Mouse (Mus musculus) forebrain, embryonic 12.5 days (tissue): ENCODE measurements around the gene Fam172a. TPM values are rescaled to one million over a fixed set of nuclear protein-coding genes. Genes with fewer than 3 reads are reported as not detected.

ENCODE experiments used
- ATAC-seq: fragments of 200-750 bp; cut with Nextera tagmentation; 2 replicates; pipeline ENCODE4 v1.8.0; 2017; ENCODE audit warnings: moderate TSS enrichment; ENCODE audit not compliant: low FRiP score
- H3K27ac ChIP-seq: fragments of 300-500 bp; sonication (generic); 2 replicates; pipeline ENCODE4 v1.5.1; 2016; ENCODE audit warnings: mild to moderate bottlenecking
- H3K27me3 ChIP-seq: fragments of 300-500 bp; sonication (generic); 2 replicates; pipeline ENCODE4 v1.6.1; 2016; ENCODE audit warnings: mild to moderate bottlenecking
- H3K36me3 ChIP-seq: fragments of 300-500 bp; sonication (generic); replicated peaks from 2 replicates; pipeline ENCODE4 v1.6.1; 2016; ENCODE audit warnings: mild to moderate bottlenecking
- H3K4me1 ChIP-seq: fragments of 300-500 bp; sonication (generic); 2 replicates; pipeline ENCODE4 v1.6.1; 2016
- H3K4me2 ChIP-seq: fragments of 300-500 bp; sonication (generic); 2 replicates; pipeline ENCODE4 v1.6.1; 2016; ENCODE audit warnings: mild to moderate bottlenecking, moderate library complexity
- H3K4me3 ChIP-seq: fragments of 300-500 bp; sonication (generic); replicated peaks from 2 replicates; pipeline ENCODE4 v1.5.1; 2016; ENCODE audit warnings: mild to moderate bottlenecking
- H3K9ac ChIP-seq: fragments of 300-500 bp; sonication (generic); 2 replicates; pipeline ENCODE4 v1.6.1; 2016; ENCODE audit warnings: mild to moderate bottlenecking
- H3K9me3 ChIP-seq: fragments of 300-500 bp; sonication (generic); 2 replicates; pipeline ENCODE4 v1.6.1; 2016
- WGBS: fragments of 180-500 bp; shearing (Covaris S2); methylation state at CpG from one replicate; pipeline ENCODE4 v1.1.7; 2016; 5-methylcytosine and 5-hydroxymethylcytosine counted together
- polyA plus RNA-seq: library from polyadenylated mRNA; unstranded; fragments of >200 nt; fragmentation: Nextera tagmentation; extraction: Ambion mirVana; gene quantifications from 2 replicates; pipeline ENCODE4 v1.2.1, GENCODE M21; 2016

Fam172a gene
- polyA plus RNA-seq, 1 experiment from 2014 or later: 52.1 TPM

DNA sequence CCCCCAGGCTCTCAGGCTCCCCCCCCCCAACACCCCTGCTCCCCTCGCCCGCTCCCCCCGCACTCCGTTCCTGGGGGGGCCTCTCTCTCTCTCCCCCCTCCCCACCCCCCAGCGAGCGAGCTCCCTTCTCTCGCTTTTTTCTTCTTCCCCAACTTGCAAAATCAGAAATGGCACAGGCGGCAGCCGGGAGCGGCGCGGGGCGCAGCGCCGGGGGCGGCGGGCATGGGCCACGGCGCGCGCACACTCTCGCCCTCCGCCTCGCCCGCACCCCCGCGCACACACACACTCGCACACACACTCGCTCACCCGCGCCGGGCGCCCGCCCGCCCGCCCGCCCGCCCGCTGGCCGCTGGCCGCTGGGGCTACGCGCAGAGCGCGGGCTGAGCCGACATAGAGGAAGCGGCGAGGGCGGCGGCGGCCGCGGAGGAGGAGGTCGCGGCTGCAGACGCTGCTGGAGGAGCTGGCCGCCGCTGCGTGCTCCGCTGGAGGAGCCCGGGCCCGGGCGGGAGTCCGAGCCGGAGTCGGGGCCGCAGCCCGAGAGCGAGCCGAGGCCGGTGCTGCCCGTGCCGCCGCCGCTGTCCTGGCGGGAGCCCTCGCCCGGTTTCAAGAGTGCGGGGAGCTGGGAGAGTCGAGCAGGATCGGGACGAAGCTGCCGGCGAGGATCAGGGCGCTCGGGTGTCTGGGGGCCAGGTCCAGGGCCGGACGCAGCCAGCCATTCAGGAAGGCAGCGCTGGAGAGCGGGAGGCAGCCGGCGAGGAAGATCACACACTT is 497.2 kb downstream of the Fam172a start:
- Histone ChIP-seq H3K4me1 (peaks cover 4% of the 10 kb centered on the region), H3K9ac (peak overlapping the region; percentile 100), H3K4me3 (peak overlapping the region; percentile 96), H3K9me3 (no peaks in the 10 kb centered on the region), H3K4me2 (peak overlapping the region; percentile 75), H3K27me3 (peaks cover 10% of the 10 kb centered on the region; the same call in 1 of the 2 replicates), H3K27ac (peak overlapping the region; percentile 100), H3K36me3 (peaks cover 14% of the 10 kb centered on the region)
- under 1% methylated on average over 62 of the region's 92 CpGs for WGBS
- ATAC-seq: 0 out of 2 replicates have a peak, but pooled peaks have one; percentile 0

DNA sequence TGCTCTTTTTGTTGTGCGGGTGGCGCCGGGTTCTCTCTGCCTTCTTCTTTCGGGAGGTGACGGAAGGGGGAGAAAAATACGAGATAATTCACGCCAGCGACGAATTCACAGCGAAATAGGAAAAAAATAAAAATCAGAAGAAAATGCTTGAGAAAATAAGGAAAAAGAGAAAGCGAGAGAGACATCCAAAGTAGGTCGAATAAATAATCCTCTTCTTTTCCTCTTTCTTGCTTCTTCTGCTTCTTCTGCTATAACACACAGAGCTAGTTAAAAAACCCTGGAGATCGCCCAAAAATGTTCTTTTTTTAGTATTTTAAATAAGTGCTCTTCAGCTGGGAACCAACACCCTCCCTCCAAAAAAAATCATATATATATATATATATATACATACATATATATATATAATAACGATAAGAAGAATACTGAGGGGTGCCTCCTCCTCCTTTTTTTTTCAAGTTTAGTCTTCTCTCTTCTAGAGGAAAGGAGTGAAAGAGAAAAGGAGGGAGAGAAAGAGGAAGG is 497.9 kb downstream of the Fam172a start, which contains the start of gene Nr2f1:
Gene Nr2f1, minus strand, starts transcription at position 116 of the 519 bp plus-strand sequence.
- peaks cover 15% of the 10 kb centered on the region; the same call in 1 of the 2 replicates for H3K27me3 ChIP-seq
- peaks cover 11% of the 10 kb centered on the region for H3K4me1 ChIP-seq
- WGBS: under 1% methylated on average over 14 of the region's 14 CpGs
- H3K9ac ChIP-seq: peak within 1 kb of the TSS; percentile 100
- no peaks in the 10 kb centered on the region for H3K9me3 ChIP-seq
- H3K36me3 ChIP-seq: peaks cover 11% of the 10 kb centered on the region
- ATAC-seq: no peak
- peak within 1 kb of the TSS; percentile 75 for H3K4me2 ChIP-seq
- H3K4me3 ChIP-seq: peak within 1 kb of the TSS; percentile 96
- peak within 1 kb of the TSS; percentile 100 for H3K27ac ChIP-seq

DNA sequence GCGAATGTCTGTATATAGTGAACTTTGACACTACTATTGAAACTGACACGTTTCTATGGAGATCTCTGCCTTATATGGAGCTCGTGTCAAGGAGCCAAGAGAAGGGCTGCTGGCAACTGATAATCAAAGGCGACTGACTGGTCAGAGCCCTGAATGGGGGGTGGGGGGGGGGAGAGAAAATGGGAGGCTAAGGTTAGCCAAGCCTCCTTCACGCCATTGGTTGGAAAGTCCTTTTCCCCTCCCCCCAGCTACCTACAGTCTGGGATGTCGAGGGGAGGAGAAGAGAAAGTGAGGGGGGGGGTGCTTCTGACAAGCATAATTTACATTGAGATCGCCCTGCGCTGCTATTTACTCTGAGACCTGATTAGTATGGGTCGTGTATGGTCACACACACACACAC is 498.6 kb downstream of the Fam172a start:
- H3K4me3 ChIP-seq: peak overlapping the region; percentile 96
- peak; percentile 73 for ATAC-seq
- peaks cover 16% of the 10 kb centered on the region for H3K4me1 ChIP-seq
- 0% methylated on average over 9 of the region's 9 CpGs for WGBS
- H3K9ac ChIP-seq: peak overlapping the region; percentile 100
- H3K9me3 ChIP-seq: no peaks in the 10 kb centered on the region
- H3K27ac ChIP-seq: peak overlapping the region; percentile 100
- H3K36me3 ChIP-seq: peaks cover 4% of the 10 kb centered on the region
- peaks cover 12% of the 10 kb centered on the region for H3K27me3 ChIP-seq
- peak overlapping the region; percentile 75 for H3K4me2 ChIP-seq

DNA sequence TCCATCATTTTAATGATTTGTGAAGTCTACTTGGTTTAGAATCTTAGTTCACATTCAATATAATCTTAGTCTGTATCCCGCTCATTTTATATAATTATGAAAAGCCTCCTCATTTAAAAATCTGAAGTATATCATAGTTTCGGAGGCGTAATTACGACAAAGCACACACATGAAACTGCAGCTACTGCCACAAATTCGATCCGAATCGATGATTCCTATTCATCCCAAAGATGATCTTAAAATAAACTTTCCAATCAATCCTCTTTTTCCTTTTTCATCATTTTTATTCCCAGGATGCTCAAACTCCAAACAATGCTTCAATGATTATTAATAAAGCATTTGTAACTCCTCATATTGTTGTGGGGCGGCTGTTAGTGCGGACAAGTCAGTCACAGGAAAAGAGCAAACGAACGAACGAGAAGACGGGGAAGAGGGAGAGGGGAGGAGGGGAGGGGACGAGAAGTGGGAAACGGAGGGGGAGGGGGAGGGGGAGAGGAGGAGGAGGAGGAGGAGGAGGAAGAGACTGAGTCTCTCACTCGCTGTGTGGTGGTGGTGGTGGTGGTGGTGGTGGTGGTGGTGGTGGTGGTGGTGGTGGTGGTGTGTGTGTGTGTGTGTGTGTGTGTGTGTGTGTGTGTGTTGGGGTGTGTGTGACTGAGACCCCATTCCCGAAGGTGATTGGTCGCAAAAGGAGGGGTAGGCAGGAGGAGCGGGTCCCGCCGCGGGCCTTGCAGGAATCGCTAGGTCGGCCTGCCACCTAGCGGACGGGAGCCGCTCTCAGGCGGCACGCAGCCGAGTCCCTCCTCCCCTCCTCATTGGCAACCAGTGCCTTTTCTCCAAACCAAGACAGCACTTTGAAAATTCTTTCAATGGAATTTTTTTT is 499.4 kb downstream of the Fam172a start:
- H3K4me1 ChIP-seq: peaks cover 21% of the 10 kb centered on the region
- peaks cover 16% of the 10 kb centered on the region for H3K27me3 ChIP-seq
- H3K9ac ChIP-seq: peak overlapping the region; percentile 94
- peak overlapping the region; percentile 100 for H3K27ac ChIP-seq
- H3K4me3 ChIP-seq: peak overlapping the region; percentile 96
- H3K4me2 ChIP-seq: peak overlapping the region; percentile 75
- no peaks in the 10 kb centered on the region for H3K9me3 ChIP-seq
- ATAC-seq: peak; percentile 61
- no peaks in the 10 kb centered on the region for H3K36me3 ChIP-seq
- WGBS: under 1% methylated on average over 24 of the region's 30 CpGs

DNA sequence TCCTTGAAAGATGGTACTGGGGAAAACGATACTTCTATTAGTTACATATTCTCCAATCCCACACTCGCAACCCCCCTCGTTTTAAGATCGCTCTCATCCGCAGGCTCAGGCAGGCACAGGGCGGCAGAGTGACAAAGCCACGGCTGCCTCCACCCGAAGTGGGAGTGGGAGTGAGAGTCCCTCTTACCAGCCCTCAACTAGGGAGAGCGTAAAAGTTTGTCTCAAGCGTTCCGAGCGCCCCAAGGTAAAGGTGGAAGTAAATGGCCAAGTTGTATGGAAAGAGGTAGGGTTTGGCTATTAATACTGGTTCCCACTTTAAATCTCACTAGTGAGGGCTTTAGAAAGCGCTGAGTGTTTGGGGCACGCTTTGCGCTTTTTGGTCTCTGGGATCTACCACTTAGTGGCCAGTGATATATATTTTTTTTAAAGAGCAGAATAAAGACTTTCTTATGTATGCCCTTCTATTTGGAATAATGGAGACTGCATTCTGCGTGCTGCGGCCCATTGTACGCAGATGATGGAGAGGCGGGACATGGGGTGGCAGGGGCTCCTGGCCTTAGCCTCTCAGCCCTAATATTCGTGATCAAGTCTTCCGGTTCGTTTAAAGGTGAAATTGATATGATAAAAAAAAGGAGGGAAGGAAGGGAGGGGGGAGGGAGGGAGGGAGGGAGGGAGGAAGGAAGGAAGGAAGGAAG is 500.2 kb downstream of the Fam172a start:
- Histone ChIP-seq H3K27ac (peak overlapping the region; percentile 100), H3K9me3 (no peaks in the 10 kb centered on the region), H3K4me2 (peak overlapping the region; percentile 75), H3K9ac (peak overlapping the region; percentile 94), H3K27me3 (peaks cover 18% of the 10 kb centered on the region), H3K4me1 (peaks cover 24% of the 10 kb centered on the region), H3K36me3 (no peaks in the 10 kb centered on the region), H3K4me3 (peak overlapping the region; percentile 96)
- under 1% methylated on average over 22 of the region's 22 CpGs for WGBS
- ATAC-seq: peak; percentile 17; the same call in 1 of the 2 replicates

DNA sequence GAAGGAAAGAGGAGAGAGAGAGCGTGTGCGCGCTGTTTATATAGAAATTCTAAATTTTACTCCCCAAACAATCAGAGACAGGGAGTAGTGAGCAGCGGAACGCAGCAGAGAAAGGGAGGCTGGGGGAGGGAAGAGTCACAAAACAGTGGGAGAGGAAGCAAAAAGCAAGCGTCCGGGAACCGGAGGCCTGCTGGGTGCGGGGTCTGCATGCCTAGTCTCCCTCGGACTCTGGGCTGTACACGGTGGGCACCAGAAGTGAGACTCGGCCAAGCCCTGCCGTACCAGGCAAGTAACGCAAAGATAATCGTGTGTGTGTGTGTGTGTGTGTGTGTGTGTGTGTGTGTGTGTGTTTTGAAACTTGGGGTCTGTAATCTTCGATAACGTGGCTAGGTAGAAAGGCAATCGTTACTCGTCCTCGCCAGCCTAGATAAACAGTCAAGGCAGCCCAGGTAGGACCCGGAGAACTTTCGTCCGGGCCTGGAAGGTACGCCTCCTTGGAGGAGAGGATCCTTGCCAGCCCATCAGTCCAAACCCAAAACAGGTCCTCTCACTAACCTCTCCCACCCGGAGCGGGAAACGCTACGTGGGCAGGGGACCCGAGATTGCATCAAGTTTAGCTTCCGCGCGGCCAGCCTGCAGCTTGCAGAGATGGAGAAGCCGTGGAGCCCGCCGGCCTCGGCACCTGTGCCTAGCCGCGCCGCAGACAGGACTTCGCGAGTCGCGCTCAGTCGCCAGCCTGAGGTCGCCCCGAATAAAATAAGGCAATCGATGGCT is 500.9 kb downstream of the Fam172a start:
- under 1% methylated on average over 45 of the region's 47 CpGs for WGBS
- Histone ChIP-seq H3K27ac (peak overlapping the region; percentile 100), H3K36me3 (no peaks in the 10 kb centered on the region), H3K27me3 (peaks cover 19% of the 10 kb centered on the region), H3K9ac (peak overlapping the region; percentile 94), H3K9me3 (no peaks in the 10 kb centered on the region), H3K4me2 (peak overlapping the region; percentile 75), H3K4me1 (peaks cover 30% of the 10 kb centered on the region), H3K4me3 (peak overlapping the region; percentile 96)
- ATAC-seq: no peak; the same call in 1 of the 2 replicates

DNA sequence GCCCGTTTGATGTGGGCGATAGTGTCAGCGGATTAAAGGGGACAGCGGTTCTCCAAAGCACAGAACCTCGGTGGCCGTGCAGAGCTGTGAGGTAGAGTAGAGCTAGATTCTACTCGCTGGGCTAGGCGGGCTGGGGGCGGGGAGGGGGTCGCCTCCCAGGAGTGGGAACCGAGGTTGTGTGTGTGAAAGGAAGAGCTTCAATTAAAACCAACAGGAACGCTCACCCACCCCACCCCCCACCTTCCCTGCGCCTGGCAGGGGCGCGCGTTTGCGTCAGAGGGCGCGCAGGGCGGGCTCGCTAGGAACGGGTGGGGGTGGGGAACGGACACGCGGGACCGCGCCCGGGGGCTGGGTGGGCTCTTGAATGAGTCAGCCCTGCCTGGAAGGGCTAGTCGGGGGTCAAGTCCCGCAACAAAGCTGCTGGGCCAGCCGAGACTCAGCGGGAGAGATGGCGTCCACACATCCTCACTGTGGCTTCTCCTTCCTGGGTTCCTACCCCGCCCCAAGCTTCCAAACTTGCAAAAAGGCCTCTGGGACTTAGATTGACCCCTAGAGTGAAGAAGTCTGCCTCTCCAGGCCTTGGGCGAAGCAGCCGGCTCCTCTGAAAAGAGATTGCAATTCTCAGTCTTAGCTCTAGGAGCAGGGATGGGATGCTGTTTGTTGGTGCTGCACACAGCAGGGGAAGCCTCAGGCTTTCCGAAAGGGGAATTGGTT is 501.7 kb downstream of the Fam172a start:
- Histone ChIP-seq H3K9ac (peak overlapping the region; percentile 94), H3K27ac (peak overlapping the region; percentile 100), H3K36me3 (no peaks in the 10 kb centered on the region), H3K4me2 (peak overlapping the region; percentile 75), H3K9me3 (no peaks in the 10 kb centered on the region), H3K4me3 (peak overlapping the region; percentile 96), H3K4me1 (peaks cover 37% of the 10 kb centered on the region), H3K27me3 (peaks cover 25% of the 10 kb centered on the region)
- peak; percentile 67 for ATAC-seq
- WGBS: 0% methylated on average over 26 of the region's 37 CpGs

DNA sequence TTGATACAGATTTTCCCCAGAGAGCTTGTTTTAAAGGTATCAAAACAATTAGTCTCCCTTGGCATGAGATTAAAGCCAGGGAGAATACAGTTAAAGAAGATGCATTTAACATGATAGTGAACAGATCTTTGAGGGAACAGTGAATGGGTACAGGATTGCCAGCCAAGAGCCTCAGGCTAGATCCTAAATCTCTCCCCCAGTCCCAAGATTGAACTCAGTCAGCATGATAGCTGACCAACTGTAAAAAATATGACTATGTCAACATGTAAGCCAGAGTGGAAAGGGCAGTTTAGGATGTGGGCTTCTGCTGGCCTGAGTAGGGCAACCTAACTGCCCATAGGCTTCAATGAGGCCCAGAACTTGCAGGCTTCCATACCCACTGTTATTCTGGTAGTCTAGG is 503.6 kb downstream of the Fam172a start:
- Histone ChIP-seq H3K9me3 (no peaks in the 10 kb centered on the region), H3K4me2 (peak overlapping the region; percentile 75), H3K4me3 (no peak overlapping the region; the same call in 1 of the 2 replicates), H3K9ac (no peak overlapping the region), H3K27me3 (peaks cover 36% of the 10 kb centered on the region), H3K36me3 (no peaks in the 10 kb centered on the region), H3K27ac (peak overlapping the region; percentile 68), H3K4me1 (peaks cover 56% of the 10 kb centered on the region)
- no peak for ATAC-seq

DNA sequence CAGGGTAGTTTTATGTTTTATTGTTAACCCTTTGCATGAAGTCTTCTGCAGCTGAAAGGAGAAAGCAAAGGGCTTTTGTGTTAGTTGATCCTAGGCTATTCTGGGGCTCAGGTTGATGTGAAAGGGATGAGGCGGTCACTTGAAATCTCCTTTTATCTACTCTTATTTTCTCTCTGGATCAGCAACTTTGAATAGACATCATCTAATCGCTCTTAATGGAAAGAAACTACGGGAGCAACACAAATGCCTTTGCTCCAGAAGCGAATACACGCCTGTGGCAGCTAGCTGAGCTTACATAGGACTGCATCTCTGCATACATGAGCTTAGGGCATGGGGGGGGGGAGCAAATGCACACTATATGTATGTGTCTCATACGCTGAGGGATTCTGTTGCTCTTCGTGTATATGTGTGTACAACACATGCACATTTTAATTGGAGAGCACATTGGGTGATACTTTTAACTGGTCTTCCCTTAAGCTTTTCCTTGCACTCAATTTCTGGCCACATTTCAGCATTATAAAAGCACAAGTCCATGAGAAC is 505.1 kb downstream of the Fam172a start:
- Histone ChIP-seq H3K9me3 (no peaks in the 10 kb centered on the region), H3K9ac (peak overlapping the region; percentile 38), H3K36me3 (no peaks in the 10 kb centered on the region), H3K27me3 (peaks cover 51% of the 10 kb centered on the region), H3K4me1 (peaks cover 71% of the 10 kb centered on the region), H3K27ac (peak overlapping the region; percentile 87), H3K4me3 (peak overlapping the region; percentile 19), H3K4me2 (peak overlapping the region; percentile 72)
- no peak for ATAC-seq
- WGBS: 7% methylated on average over 7 of the region's 7 CpGs

DNA sequence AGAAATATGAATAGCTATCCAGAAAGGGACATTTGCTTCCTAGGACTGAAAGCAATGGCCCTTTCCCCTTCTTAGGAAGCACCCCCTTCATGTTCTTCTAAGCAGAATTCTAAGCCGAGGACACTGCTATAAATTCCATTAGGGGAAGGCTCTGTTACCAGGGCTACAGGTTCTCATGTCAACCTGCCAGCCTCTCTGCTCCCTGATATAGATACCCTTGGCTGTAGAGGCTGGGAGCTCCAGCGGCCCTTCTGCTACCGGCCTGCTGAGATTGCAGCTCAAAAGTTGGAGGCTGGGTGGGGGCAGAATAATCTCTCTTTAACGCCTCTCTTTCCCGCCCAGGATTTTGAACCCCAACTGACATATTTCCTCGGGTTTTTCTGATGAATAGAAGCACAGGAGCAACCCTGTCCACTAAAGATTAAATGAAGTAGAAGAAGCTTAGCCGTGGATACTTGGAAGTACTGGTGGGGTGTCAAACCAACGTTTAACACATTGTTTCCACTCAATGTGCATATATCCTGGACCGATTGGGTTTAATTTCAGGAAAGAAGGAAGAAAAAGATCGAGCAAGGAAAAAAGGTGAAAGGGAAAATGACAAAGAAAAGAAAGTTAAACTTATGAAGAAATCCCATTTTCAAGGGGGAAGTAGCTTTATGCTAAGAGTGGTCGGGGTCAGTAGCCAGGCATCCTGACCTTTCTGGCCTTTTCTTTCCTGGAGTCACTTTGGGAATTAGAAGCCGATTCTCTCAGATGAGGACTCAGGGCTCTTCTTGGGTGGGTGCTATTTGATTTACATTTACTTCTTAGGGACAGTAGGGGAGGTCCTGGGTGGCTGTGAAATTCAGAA is 506.2 kb downstream of the Fam172a start:
- Histone ChIP-seq H3K9me3 (no peaks in the 10 kb centered on the region), H3K4me2 (peak overlapping the region; percentile 72), H3K27me3 (peaks cover 58% of the 10 kb centered on the region), H3K4me1 (peaks cover 77% of the 10 kb centered on the region), H3K4me3 (peak overlapping the region; percentile 7; the same call in 1 of the 2 replicates), H3K36me3 (no peaks in the 10 kb centered on the region), H3K9ac (peak overlapping the region; percentile 62; the same call in 1 of the 2 replicates), H3K27ac (peak overlapping the region; percentile 87)
- 3% methylated on average over 12 of the region's 12 CpGs for WGBS
- no peak for ATAC-seq
